Mouse (Mus musculus): ENCODE measurements around the gene Abca15.
"Not testable (repeated sequence)": the region's sequence is repeated elsewhere in the genome, so short reads cannot be mapped to it uniquely, and the experiment has no call there.

Abca15 gene

GRCm38 (mm10) chr7:120328087-120328793, at the start of gene Abca15:
Abca15 (plus strand) TSS chr7:120328670.
- DNase-seq = peak; percentile 16

DNA sequence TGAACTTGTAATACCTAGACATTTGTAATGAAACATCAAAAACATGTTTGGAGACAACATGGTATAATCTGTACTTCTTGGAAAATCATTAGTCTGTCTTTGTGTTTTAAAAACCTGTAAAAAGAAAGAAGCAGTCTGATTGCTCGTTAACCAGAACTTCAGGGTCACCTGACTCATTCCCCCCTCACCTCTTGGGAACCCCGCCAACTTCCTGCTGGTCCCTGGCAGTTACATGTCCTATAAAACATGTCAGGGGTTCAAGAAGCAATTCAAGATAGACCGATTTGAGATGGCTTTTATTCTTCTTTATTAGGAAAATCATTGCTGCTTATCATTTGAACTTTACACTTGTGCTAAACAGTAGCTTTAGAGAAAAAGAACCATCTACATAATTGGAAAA, 43.2 kb upstream of the Abca15 start:
- DNase-seq = no peak

GRCm38 (mm10) chr7:120316086-120316485, 12.4 kb upstream of the Abca15 start:
- peak; percentile 34 for DNase-seq

DNA sequence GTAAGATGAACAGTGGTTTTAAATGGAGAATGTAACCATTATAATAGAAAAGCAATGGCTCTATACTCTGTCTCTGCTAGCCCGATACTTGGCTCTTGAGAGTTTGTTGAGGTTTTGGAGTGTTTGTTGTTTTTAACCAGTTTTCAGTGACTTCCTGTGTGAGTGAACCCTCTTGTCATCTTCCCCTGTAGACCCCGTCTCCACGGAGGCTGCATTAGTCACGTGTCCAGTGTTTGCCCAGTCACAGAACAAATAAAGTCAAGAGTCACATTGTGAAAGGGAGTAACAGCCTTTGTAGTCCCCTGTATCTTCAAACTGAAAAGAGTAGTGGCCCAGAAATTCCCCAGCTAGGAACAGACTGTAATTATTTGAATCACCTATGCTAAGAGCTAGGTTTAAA, 5.5 kb upstream of the Abca15 start:
- no peak for DNase-seq

DNA sequence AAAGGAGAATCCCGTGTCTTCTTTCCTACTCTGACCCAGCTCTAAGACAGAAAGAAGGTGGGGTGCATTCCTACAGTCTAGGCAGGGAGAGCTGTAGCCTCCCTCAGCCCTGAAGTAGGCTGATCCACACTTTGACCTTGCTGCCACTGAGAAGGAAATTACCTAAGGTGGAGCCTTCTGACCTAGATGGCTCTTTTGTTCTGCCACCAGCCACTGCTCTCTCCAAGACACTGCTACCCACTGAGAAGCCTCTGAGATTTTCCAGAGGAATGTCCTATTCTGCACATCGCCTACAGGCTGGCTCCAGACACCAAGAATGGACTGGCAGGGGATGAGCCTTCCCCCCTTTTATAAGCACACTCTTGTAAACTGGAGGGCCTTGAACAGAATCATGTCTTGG, 2.6 kb upstream of the Abca15 start:
- DNase-seq = not testable (repeated sequence)

DNA sequence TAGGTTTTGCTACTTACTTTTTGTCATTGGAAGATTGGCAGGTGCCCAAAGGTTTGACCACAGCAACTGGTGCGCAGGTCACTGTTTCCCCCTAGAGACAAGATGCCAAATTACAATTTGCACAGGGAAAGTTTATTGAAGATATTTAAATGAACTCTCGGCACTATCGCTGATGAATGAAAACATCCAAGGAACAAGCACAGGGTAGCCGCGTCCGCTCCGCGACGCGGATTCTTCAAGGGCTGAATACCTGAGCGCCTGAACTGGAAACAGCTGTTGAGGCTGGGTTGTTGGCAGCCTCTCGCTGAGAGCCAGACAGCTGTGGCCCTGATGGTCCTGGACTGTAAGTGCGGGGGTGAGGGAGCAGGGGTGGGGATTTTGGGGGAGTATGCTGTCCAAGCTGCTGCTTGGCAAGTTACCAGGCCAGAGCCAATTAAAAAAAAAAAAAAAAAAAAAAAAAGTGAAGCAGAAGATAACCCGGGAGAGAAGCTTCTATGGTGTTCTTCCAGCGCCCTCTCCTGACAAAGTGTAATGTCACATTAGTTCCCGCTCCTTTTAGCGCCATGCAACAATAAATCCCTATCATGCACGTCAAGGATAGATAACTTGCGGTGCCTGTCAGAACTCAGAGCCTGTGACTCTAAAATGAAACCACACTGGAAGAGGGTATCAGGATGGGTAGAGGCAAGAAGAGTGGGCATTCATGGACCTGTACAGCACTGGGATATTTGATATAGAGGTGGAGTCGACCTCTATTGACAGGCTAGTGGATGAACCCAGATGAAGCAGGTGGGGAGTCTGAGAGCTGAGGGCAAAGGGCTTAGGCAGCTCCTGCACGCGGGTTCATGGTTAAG, 1.0 kb upstream of the Abca15 start:
- DNase-seq = peak; percentile 35

GRCm38 (mm10) chr7:120361159-120361558, 32.7 kb downstream of the Abca15 start:
- no peak for DNase-seq

DNA sequence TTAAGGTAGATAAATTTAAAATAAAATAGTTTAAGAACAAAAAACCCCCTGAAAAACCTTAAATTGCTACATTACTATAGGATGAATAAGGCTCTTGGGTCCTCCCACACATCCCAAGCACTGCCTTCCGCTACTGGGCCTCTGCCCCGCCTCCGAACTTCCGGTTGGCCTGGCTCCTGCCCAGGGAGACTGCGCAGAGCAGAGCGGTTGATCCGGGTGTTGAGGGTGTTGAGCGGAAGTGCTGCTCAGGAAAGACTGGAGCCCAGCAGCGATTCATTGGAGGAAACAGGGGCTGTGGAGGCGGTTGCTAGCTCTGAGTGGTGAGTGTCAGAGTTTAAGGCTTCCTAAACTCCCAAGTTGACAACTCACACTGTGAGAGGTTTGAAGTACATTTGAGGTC, 81.0 kb downstream of the Abca15 start, which contains the start of gene Abca16:
Gene Abca16 (plus strand): TSS at position 201 of the 400 bp plus-strand sequence.
- DNase-seq = no peak

DNA sequence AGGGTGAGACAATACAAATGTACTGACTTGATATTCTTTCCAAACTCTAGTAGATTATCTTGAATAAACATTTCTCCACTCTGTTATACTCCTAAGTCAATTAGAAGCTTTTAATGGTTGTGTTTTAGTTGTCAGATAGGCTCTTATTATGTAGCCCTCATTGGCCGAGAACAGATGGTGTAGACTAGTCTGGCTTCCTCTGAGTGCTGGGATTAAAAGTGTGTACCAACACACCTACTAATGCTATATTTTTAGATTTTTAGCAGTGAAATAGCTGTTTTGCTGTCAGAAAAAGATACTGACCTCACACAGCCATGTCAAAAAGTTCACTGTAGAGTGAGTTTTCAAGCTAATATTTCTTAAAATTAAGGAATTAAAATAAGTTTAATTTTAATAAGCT, 83.9 kb downstream of the Abca15 start:
- DNase-seq = peak; percentile 35

DNA sequence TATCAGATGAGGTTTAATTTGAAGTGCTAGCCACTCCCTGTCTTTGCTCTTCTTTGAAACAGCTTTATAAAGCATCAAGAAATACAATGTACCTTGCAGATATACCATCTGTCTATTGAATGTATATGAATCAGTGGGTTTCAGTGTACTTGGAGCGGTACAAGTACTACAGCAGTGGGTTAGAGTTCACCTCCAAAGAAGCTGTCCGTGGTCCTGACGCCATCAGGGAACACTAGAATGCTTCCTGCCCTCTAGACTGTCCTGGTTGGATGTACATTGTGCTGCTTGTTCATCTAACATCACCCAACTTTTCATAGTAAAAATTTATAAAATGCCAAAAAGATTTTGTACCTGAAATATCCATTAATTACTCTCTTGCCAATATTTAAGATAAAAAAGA, 98.2 kb downstream of the Abca15 start:
- DNase-seq = no peak

DNA sequence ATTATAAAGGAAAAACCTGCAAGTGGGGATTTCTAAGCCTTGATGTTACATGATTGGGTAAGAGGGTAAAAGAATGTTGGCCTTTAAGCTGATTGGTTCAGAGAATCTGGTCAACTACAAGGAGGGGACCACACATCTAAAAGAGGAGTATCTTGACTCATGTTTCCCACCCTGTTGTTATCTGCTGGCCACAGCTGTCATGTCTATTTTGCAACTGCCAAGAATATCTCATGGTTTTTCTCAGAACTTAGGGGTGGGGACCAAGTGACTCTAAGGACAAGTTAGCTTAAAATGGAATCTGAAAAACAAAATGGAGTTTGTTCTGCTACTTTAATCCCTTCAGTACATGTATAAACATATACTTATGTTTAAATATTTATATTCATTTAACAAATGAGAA, 103.0 kb downstream of the Abca15 start:
- no peak for DNase-seq

All from cerebellum, adult 8-10 months (tissue).